Mouse (Mus musculus): ENCODE data around the gene B4galt1. TPM values are rescaled to one million over a fixed set of nuclear protein-coding genes. Genes with fewer than 3 reads are reported as not detected.
A peak's percentile ranks its signal among the peaks of the same experiment; 100 is the strongest.

B4galt1 gene
- 20.3 and 21.5 TPM in 2 replicates for polyA plus RNA-seq (2016; fragmentation: Nextera tagmentation; extraction: Ambion mirVana)

- Histone ChIP-seq H3K4me2 (replicated peaks) (peak within 1 kb of the TSS; percentile 81), H3K9ac (peak within 1 kb of the TSS; percentile 84), H3K4me1 (peaks cover 31% of the 10 kb centered on the region), H3K27ac (peak within 1 kb of the TSS; percentile 90), H3K4me3 (peak within 1 kb of the TSS; percentile 77), H3K9me3 (replicated peaks) (no peaks in the 10 kb centered on the region), H3K36me3 (no peaks in the 10 kb centered on the region), H3K27me3 (no peaks in the 10 kb centered on the region)
- 1% methylated on average over 81 of the region's 83 CpGs for WGBS
- ATAC-seq (ENCODE audit: low FRiP score) = peak; percentile 96
These were observed at the start of gene B4galt1 for GRCm38 (mm10) chr4:40853565-40854386. B4galt1 (minus strand) TSS chr4:40854005.

GRCm38 (mm10) chr4:40900612-40901011, 46.8 kb upstream of the B4galt1 start:
- Histone ChIP-seq H3K9me3 (replicated peaks) (no peaks in the 10 kb centered on the region), H3K4me3 (no peak overlapping the region), H3K4me2 (replicated peaks) (no peak overlapping the region), H3K4me1 (no peaks in the 10 kb centered on the region), H3K9ac (no peak overlapping the region), H3K27me3 (no peaks in the 10 kb centered on the region), H3K36me3 (no peaks in the 10 kb centered on the region), H3K27ac (no peak overlapping the region)
- WGBS = 89% methylated on average over 4 of the region's 4 CpGs
- no peak for ATAC-seq (ENCODE audit: low FRiP score)

DNA sequence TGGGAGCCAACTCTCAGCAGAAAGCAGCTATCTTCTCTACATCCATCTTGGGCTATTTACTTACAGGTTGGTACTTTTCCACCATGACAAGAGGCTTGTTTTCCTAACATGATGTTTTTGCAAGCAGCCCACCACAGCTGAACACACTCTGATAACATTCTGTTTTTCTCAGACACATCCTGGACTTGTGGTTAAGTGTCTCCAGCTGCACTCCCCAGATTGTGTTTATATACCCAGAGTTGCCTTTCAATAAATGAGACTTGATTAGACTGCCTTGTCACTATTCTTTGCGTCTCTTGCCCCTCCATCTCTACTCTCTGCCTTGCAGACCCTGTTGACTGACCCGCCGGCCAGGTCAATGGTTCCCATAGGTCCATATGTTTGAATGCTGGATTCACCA, 46.3 kb upstream of the B4galt1 start:
- no peaks in the 10 kb centered on the region for H3K36me3 ChIP-seq
- no peak overlapping the region for H3K27ac ChIP-seq
- WGBS = 95% methylated on average over 3 of the region's 3 CpGs
- no peak for ATAC-seq (ENCODE audit: low FRiP score)
- H3K27me3 ChIP-seq = no peaks in the 10 kb centered on the region
- H3K9me3 ChIP-seq (replicated peaks) = no peaks in the 10 kb centered on the region
- H3K4me1 ChIP-seq = no peaks in the 10 kb centered on the region
- no peak overlapping the region for H3K4me2 ChIP-seq (replicated peaks)
- no peak overlapping the region for H3K4me3 ChIP-seq
- no peak overlapping the region for H3K9ac ChIP-seq

GRCm38 (mm10) chr4:40899264-40899663, 45.5 kb upstream of the B4galt1 start:
- Histone ChIP-seq H3K27ac (no peak overlapping the region), H3K4me1 (no peaks in the 10 kb centered on the region), H3K9ac (no peak overlapping the region), H3K36me3 (no peaks in the 10 kb centered on the region), H3K27me3 (no peaks in the 10 kb centered on the region), H3K4me3 (no peak overlapping the region), H3K4me2 (replicated peaks) (no peak overlapping the region), H3K9me3 (replicated peaks) (no peaks in the 10 kb centered on the region)
- WGBS = 75% methylated on average over 2 of the region's 2 CpGs
- ATAC-seq (ENCODE audit: low FRiP score) = no peak

DNA sequence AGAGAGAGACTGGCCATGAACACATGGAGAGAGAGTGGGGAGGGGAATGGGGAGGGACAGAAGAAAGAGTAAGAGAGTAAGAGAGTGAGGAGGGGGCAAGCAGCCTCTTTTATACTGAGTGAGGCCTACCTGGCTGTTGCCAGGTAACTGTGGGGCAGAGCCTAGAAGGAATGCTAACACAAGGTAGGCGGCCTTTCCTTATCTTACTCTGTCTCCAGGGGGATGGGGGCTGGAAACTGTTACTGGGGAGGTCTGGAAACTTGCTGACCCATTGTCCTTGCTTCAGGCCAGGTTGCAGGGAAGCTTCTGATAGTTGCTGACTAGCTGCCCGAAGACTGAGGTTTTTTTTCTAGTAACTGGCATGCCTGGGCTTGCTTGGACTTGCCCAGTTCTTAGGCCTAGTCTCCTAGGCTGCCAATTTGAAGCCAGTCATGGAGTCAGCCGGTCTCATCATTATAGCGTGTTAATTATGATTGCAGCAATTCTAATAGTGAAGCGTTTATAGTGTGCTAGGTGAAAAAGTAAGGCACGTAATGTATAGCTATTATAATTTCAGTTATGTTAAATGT, 44.8 kb upstream of the B4galt1 start:
- Histone ChIP-seq H3K9me3 (replicated peaks) (no peaks in the 10 kb centered on the region), H3K36me3 (no peaks in the 10 kb centered on the region), H3K27me3 (no peaks in the 10 kb centered on the region), H3K27ac (no peak overlapping the region), H3K9ac (no peak overlapping the region), H3K4me1 (no peaks in the 10 kb centered on the region), H3K4me3 (no peak overlapping the region), H3K4me2 (replicated peaks) (no peak overlapping the region)
- ATAC-seq (ENCODE audit: low FRiP score) = no peak
- WGBS = 87% methylated on average over 6 of the region's 6 CpGs

GRCm38 (mm10) chr4:40895646-40896045, 41.8 kb upstream of the B4galt1 start:
- H3K4me1 ChIP-seq = no peaks in the 10 kb centered on the region
- WGBS = 100% methylated on average over 2 of the region's 2 CpGs
- no peak overlapping the region for H3K4me3 ChIP-seq
- ATAC-seq (ENCODE audit: low FRiP score) = no peak
- H3K36me3 ChIP-seq = no peaks in the 10 kb centered on the region
- no peak overlapping the region for H3K9ac ChIP-seq
- H3K27me3 ChIP-seq = no peaks in the 10 kb centered on the region
- no peaks in the 10 kb centered on the region for H3K9me3 ChIP-seq (replicated peaks)
- H3K27ac ChIP-seq = no peak overlapping the region
- no peak overlapping the region for H3K4me2 ChIP-seq (replicated peaks)

GRCm38 (mm10) chr4:40895118-40895517, 41.3 kb upstream of the B4galt1 start:
- H3K4me2 ChIP-seq (replicated peaks) = no peak overlapping the region
- no peak overlapping the region for H3K27ac ChIP-seq
- H3K27me3 ChIP-seq = no peaks in the 10 kb centered on the region
- WGBS = 87% methylated on average over 3 of the region's 3 CpGs
- H3K36me3 ChIP-seq = no peaks in the 10 kb centered on the region
- H3K4me1 ChIP-seq = no peaks in the 10 kb centered on the region
- H3K4me3 ChIP-seq = no peak overlapping the region
- H3K9ac ChIP-seq = no peak overlapping the region
- H3K9me3 ChIP-seq (replicated peaks) = no peaks in the 10 kb centered on the region
- no peak for ATAC-seq (ENCODE audit: low FRiP score)

DNA sequence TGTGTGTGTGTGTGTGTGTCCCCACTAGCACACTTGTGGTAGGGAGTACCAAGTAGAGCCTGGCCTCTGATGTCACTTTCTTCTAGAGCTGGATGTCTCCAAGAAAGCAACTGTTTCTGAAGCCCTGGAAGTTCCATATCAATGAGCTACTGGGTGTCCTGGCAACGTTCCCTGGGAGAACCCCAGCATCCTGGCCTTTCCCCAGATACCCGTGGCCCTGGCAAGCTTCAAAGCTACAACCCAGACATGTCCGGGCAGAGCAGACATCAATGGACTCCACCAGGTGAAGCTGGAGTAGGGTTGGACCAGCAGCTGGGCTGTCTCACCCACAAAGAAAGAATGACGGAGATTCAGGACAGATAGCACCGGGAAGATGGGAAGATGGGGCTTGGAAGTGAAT, 37.4 kb upstream of the B4galt1 start:
- 71% methylated on average over 5 of the region's 5 CpGs for WGBS
- H3K27me3 ChIP-seq = no peaks in the 10 kb centered on the region
- no peaks in the 10 kb centered on the region for H3K4me1 ChIP-seq
- no peak overlapping the region for H3K4me2 ChIP-seq (replicated peaks)
- no peaks in the 10 kb centered on the region for H3K9me3 ChIP-seq (replicated peaks)
- no peak overlapping the region for H3K9ac ChIP-seq
- no peaks in the 10 kb centered on the region for H3K36me3 ChIP-seq
- no peak for ATAC-seq (ENCODE audit: low FRiP score)
- H3K27ac ChIP-seq = no peak overlapping the region
- no peak overlapping the region for H3K4me3 ChIP-seq

DNA sequence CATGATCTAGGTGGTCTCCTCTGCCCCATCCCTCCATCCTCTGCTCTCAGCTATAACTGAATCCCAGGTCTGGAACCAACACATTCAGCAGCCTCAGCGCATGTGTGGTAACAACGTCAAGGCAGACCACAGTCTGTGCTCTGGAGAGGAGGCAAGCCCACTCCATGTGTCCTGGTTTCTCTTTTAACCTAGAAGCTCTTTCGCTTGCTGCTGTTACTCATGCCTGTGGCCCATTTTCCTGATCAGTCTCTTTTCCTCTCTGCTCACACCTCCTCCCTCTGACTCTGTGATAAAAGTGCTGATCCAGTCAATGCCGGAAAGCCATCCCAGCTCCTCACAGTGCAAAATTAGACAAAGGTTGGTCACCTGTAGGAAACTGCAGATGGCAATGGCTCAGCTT, 36.2 kb upstream of the B4galt1 start:
- 89% methylated on average over 4 of the region's 4 CpGs for WGBS
- H3K36me3 ChIP-seq = no peaks in the 10 kb centered on the region
- no peak overlapping the region for H3K27ac ChIP-seq
- H3K4me1 ChIP-seq = no peaks in the 10 kb centered on the region
- no peak overlapping the region for H3K9ac ChIP-seq
- ATAC-seq (ENCODE audit: low FRiP score) = no peak
- H3K9me3 ChIP-seq (replicated peaks) = no peaks in the 10 kb centered on the region
- no peaks in the 10 kb centered on the region for H3K27me3 ChIP-seq
- H3K4me3 ChIP-seq = no peak overlapping the region
- H3K4me2 ChIP-seq (replicated peaks) = no peak overlapping the region

DNA sequence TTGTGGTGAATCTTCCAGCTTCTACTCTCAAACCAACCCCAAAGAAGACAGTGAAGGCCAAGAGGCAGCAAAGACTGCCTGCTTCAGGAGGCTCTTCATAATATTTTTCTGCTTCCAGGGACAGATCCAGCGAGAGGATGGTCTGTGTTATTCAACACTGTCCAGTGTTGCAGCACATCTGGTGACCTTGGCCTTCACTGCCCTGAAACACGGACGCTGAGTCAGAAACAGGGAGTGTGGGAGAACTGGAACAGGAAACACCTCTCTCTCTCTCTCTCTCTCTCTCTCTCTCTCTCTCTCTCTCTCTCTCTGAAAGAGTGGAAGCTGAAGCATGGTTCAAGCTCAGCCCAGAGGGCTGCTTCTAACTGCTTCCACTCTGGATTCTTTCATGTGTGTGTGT, 35.4 kb upstream of the B4galt1 start:
- 58% methylated on average over 3 of the region's 3 CpGs for WGBS
- Histone ChIP-seq H3K4me3 (no peak overlapping the region), H3K4me1 (no peaks in the 10 kb centered on the region), H3K27ac (no peak overlapping the region), H3K36me3 (no peaks in the 10 kb centered on the region), H3K4me2 (replicated peaks) (no peak overlapping the region), H3K27me3 (no peaks in the 10 kb centered on the region), H3K9ac (no peak overlapping the region), H3K9me3 (replicated peaks) (no peaks in the 10 kb centered on the region)
- ATAC-seq (ENCODE audit: low FRiP score) = no peak

- ATAC-seq (ENCODE audit: low FRiP score) = no peak
- H3K4me2 ChIP-seq (replicated peaks) = no peak overlapping the region
- WGBS = 82% methylated on average over 11 of the region's 11 CpGs
- no peaks in the 10 kb centered on the region for H3K4me1 ChIP-seq
- H3K27me3 ChIP-seq = no peaks in the 10 kb centered on the region
- no peak overlapping the region for H3K27ac ChIP-seq
- no peak overlapping the region for H3K4me3 ChIP-seq
- H3K36me3 ChIP-seq = no peaks in the 10 kb centered on the region
- no peaks in the 10 kb centered on the region for H3K9me3 ChIP-seq (replicated peaks)
- H3K9ac ChIP-seq = no peak overlapping the region
These were observed 35.0 kb upstream of the B4galt1 start for GRCm38 (mm10) chr4:40888839-40889238.

- 84% methylated on average over 4 of the region's 4 CpGs for WGBS
- ATAC-seq (ENCODE audit: low FRiP score) = no peak
These were observed 32.1 kb upstream of the B4galt1 start for GRCm38 (mm10) chr4:40885883-40886282.

DNA sequence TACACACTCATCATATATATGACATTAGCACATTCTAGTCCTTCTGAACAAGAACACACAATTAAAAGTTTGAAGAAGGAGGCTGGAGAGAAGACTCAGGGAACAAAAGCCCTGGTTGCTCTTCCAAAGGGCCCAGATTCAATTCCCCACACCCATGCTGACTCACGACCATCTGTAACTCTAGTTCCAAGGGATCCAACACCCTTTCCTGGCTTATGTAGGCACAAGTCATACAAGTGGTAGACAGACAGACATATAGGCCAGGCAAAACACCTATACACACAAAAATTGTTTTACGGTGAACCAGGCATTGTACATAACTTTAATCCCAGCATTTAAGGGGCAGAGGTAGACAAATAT, 31.3 kb upstream of the B4galt1 start:
- Histone ChIP-seq H3K36me3 (no peaks in the 10 kb centered on the region), H3K9me3 (replicated peaks) (no peaks in the 10 kb centered on the region), H3K4me1 (no peaks in the 10 kb centered on the region), H3K4me3 (no peak overlapping the region), H3K27ac (no peak overlapping the region), H3K9ac (no peak overlapping the region), H3K4me2 (replicated peaks) (no peak overlapping the region), H3K27me3 (no peaks in the 10 kb centered on the region)
- 87% methylated on average over 2 of the region's 2 CpGs for WGBS
- ATAC-seq (ENCODE audit: low FRiP score) = no peak

More at GRCm38 (mm10) chr4:40885883-40886282, 32.1 kb upstream of the B4galt1 start:
- Histone ChIP-seq H3K9me3 (replicated peaks) (no peaks in the 10 kb centered on the region), H3K27me3 (no peaks in the 10 kb centered on the region), H3K4me3 (no peak overlapping the region), H3K36me3 (no peaks in the 10 kb centered on the region), H3K4me1 (no peaks in the 10 kb centered on the region), H3K27ac (no peak overlapping the region), H3K9ac (no peak overlapping the region), H3K4me2 (replicated peaks) (no peak overlapping the region)

Measured in hindbrain, embryonic 12.5 days (tissue).